Mouse (Mus musculus): ENCODE measurements around the gene Lmo2. TPM values are rescaled to one million over a fixed set of nuclear protein-coding genes. Genes with fewer than 3 reads are reported as not detected.

Lmo2 gene
- polyA plus RNA-seq, 1 experiment from 2014 or later = 14.5 TPM

DNA sequence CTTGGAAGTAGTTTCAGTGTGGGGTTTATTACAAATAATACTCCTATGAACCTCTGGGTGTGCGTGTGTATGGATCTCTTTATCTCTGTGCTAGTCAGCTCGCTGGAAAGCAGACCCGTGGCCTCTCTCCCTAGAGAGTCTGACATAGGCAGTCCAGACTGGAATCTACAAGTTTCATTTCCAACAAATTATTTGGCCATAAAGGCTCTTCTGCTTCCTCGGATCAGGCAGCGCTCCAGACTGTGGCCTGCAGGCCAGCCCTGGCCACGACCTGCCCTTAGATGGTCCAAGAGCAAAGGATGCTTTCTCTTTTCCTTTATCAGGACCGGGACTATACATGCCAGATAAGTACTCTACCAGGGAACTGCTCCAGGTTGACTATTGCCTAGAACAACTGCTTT lies 26.3 kb upstream of the Lmo2 start:
- Histone ChIP-seq H3K9me3 (no peaks in the 10 kb centered on the region), H3K4me2 (replicated peaks) (no peak overlapping the region), H3K4me1 (peaks cover 37% of the 10 kb centered on the region)

DNA sequence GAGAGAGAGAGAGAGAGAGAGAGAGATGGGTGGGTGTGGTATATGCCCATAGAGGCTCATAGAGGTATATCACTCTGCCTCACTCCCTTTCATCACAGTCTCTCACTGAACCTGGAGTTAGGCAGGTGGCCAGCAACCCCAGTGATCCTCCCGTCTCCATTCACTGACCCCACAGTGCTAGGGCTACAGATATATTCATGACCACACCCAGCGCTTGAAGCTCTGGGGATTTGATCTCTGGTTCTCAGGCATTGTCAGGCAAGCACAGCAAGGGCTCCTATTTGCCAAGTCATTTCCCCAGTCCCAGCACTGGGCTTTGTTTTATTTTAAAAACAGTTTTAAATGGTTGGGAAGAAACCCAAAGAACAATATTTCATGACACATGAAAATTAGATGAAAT lies 25.8 kb upstream of the Lmo2 start:
- no peak overlapping the region for H3K4me3 ChIP-seq
- H3K4me2 ChIP-seq (replicated peaks) = no peak overlapping the region
- no peak overlapping the region for H3K27ac ChIP-seq
- no peaks in the 10 kb centered on the region for H3K36me3 ChIP-seq
- H3K27me3 ChIP-seq = peaks cover 6% of the 10 kb centered on the region
- H3K9me3 ChIP-seq = no peaks in the 10 kb centered on the region
- 51% methylated on average over 2 of the region's 2 CpGs for whole genome bisulfite sequencing
- peaks cover 37% of the 10 kb centered on the region for H3K4me1 ChIP-seq
- no peak for ATAC-seq (ENCODE audit: low FRiP score, low read depth)
- no peak overlapping the region for H3K9ac ChIP-seq

More for the DNA sequence above, 26.3 kb upstream of the Lmo2 start:
- H3K36me3 ChIP-seq = no peaks in the 10 kb centered on the region
- H3K27me3 ChIP-seq = peaks cover 6% of the 10 kb centered on the region
- 41% methylated on average over 7 of the region's 7 CpGs for WGBS
- ATAC-seq (ENCODE audit: low FRiP score, low read depth) = no peak
- no peak overlapping the region for H3K9ac ChIP-seq
- no peak overlapping the region for H3K27ac ChIP-seq
- no peak overlapping the region for H3K4me3 ChIP-seq

DNA sequence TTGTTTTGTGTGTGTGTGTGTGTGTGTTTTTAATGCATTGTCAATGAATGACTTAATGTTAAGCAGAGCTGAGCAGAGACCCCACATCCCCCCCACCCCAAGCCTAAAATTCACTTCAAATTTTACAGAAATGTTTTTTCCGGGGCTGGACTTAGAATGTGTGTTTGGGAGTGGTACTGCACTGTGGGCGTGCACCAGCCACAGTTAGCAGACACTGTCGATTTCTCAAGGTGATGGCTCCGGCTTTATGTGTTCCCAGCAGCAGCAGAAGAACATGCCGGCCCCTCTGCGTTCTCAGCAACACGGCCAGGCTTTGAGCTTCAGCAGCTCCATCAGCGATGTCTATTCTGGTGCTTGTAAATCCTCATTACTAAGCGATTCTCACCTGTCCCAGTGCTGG lies 25.3 kb upstream of the Lmo2 start:
- Histone ChIP-seq H3K4me1 (peaks cover 36% of the 10 kb centered on the region), H3K27ac (no peak overlapping the region), H3K27me3 (peaks cover 6% of the 10 kb centered on the region), H3K4me2 (replicated peaks) (no peak overlapping the region), H3K36me3 (no peaks in the 10 kb centered on the region), H3K4me3 (no peak overlapping the region), H3K9ac (no peak overlapping the region), H3K9me3 (no peaks in the 10 kb centered on the region)
- ATAC-seq (ENCODE audit: low FRiP score, low read depth) = no peak
- 56% methylated on average over 9 of the region's 9 CpGs for WGBS

DNA sequence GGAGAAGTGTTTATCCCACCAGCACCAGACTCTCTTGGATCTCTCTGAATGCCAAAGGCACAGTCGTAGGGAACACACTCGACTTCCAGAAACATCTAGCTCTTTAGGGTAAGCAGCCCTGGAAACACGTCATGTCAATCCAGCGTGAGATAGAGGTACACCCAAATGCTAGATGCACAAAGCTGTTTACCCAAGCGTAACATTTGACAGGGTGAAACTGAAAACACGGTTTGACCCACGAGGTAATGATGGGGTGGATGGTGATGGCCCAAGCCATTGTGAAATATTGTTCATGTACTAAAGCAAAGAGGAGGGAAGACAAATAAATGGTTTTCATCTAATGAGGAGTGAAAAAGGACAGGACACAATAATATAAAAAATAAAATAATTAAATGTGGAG lies 23.5 kb upstream of the Lmo2 start:
- H3K9me3 ChIP-seq = no peaks in the 10 kb centered on the region
- ATAC-seq (ENCODE audit: low FRiP score, low read depth) = no peak
- no peak overlapping the region for H3K4me2 ChIP-seq (replicated peaks)
- H3K4me3 ChIP-seq = no peak overlapping the region
- peaks cover 6% of the 10 kb centered on the region for H3K27me3 ChIP-seq
- no peak overlapping the region for H3K9ac ChIP-seq
- no peak overlapping the region for H3K27ac ChIP-seq
- 69% methylated on average over 7 of the region's 7 CpGs for WGBS
- no peaks in the 10 kb centered on the region for H3K36me3 ChIP-seq
- peaks cover 24% of the 10 kb centered on the region for H3K4me1 ChIP-seq

DNA sequence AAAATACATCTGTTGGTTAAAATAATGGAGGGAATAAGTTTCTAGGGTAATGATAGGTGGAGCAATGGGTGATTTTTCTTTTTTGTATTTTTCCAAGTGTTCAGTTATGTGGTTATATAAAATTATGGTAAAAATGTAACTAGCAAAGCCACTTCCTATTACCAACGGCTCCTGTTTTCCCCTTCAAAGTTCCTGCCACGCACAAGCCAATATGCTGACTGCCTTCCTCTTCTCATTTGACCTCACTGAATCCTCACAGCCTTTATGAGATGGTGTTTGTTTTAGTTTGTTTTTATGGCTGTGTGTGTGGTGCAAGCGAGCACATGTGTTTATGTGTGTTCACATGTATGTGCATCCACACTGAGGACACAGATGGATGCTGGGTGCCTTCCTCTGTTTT lies 23.1 kb upstream of the Lmo2 start:
- no peaks in the 10 kb centered on the region for H3K9me3 ChIP-seq
- no peak overlapping the region for H3K4me2 ChIP-seq (replicated peaks)
- peaks cover 6% of the 10 kb centered on the region for H3K27me3 ChIP-seq
- H3K4me1 ChIP-seq = peaks cover 24% of the 10 kb centered on the region
- H3K27ac ChIP-seq = no peak overlapping the region
- H3K4me3 ChIP-seq = no peak overlapping the region
- H3K36me3 ChIP-seq = no peaks in the 10 kb centered on the region
- ATAC-seq (ENCODE audit: low FRiP score, low read depth) = no peak
- 59% methylated on average over 3 of the region's 3 CpGs for WGBS
- H3K9ac ChIP-seq = no peak overlapping the region

DNA sequence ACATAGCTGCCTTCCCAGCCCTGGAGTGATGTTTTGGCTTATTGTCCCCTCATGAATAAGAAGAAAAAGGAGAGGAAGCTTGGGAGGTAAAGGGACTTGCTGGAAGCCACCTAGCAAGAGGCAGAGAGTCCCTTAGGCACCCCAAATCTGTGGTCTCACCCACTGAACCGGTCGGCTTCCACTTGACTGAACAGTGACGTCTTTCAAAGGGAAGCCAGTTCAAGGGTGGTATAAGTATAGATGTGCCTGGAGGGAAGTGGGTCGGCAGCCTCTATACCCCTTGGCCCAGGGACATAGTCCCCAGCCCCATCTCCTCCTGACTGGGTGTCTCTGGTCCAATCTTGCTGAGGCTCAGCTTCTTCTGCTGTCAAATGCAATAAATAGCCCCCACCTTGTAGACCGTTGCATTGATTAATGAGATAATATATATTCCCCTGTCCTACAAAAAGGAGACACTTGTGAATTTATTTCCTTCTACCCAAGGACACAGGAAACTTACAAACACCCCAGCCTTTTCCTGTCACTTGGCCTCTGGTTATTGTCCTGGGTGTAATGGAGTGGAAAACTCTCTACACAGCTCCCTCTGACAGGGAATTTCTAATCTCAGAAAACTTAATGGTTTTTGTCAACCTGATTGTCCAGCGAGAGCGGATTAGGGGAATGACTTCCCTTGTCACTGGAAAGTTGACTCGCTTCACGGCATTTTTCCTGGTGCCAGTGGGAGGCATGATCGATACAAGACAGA lies 21.9 kb upstream of the Lmo2 start:
- Histone ChIP-seq H3K27me3 (peaks cover 6% of the 10 kb centered on the region), H3K9me3 (no peaks in the 10 kb centered on the region), H3K27ac (no peak overlapping the region), H3K9ac (no peak overlapping the region), H3K4me3 (no peak overlapping the region), H3K4me1 (peaks cover 12% of the 10 kb centered on the region), H3K4me2 (replicated peaks) (no peak overlapping the region), H3K36me3 (no peaks in the 10 kb centered on the region)
- whole genome bisulfite sequencing = 75% methylated on average over 10 of the region's 10 CpGs
- no peak for ATAC-seq (ENCODE audit: low FRiP score, low read depth)

DNA sequence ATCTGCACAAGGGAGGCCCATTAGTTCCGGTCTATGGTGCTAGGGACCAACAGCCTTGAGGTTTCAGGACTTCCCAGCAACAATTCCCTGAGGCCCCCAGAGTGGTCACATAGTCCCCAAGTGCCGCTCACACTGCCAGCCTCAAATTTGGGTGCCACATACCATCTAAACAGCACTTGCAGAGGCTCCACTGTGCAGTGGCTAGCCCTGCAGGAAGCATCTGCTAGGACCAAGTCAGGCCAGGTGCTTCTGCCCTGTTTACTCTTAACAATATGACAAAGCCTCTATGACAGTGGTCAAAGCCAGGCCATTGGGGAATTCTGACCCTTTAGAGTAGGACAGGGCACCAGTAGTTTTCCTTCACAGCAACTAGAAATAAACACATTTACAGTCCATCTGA lies 21.1 kb upstream of the Lmo2 start:
- H3K4me3 ChIP-seq = no peak overlapping the region
- no peak for ATAC-seq (ENCODE audit: low FRiP score, low read depth)
- peaks cover 4% of the 10 kb centered on the region for H3K4me1 ChIP-seq
- no peak overlapping the region for H3K4me2 ChIP-seq (replicated peaks)
- no peak overlapping the region for H3K27ac ChIP-seq
- no peaks in the 10 kb centered on the region for H3K9me3 ChIP-seq
- H3K27me3 ChIP-seq = peaks cover 4% of the 10 kb centered on the region
- no peaks in the 10 kb centered on the region for H3K36me3 ChIP-seq
- no peak overlapping the region for H3K9ac ChIP-seq
- WGBS = 77% methylated on average over 2 of the region's 2 CpGs

DNA sequence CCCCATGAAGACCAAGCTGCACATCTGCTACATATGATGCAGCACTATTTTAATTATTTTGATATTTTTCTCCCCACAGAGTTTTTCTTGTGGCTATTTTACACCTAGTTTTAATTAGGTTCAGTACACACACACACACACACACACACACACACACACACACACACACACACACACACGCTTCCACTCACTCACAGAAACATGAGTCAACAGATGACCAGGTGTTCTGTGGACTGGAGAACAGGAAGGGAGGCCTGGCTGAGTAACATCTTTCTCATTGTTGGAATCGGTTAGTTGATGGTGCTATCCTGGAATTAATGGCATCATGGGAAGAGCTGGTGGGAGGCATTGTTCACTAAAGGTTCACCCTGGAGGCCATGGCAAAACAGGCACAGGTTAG lies 20.1 kb upstream of the Lmo2 start:
- no peak for ATAC-seq (ENCODE audit: low FRiP score, low read depth)
- H3K4me3 ChIP-seq = no peak overlapping the region
- 76% methylated on average over 2 of the region's 2 CpGs for WGBS

DNA sequence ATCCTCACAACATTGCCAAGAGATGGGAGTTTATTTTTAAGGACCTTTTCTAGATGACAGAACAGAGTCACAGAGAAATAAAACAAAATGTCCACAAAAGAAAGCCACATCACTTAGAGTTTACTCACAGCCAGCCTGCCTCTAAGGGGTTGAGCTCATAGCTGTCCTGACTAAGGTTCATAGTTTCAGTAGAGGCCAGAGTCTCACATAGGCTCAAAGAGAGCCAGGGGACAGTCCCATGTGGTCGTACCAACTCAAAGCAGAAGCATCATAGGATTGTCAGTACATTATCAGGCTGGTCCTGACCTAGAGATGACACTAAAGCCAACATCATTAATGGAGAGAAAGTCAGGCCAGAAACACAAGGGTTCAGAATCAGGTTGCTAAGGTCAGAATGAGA lies 19.2 kb upstream of the Lmo2 start:
- Histone ChIP-seq H3K4me1 (no peaks in the 10 kb centered on the region), H3K36me3 (no peaks in the 10 kb centered on the region), H3K9me3 (no peaks in the 10 kb centered on the region), H3K27me3 (no peaks in the 10 kb centered on the region), H3K4me2 (replicated peaks) (no peak overlapping the region), H3K4me3 (no peak overlapping the region), H3K27ac (no peak overlapping the region), H3K9ac (no peak overlapping the region)
- 88% methylated on average over 1 of the region's 1 CpGs for WGBS
- no peak for ATAC-seq (ENCODE audit: low FRiP score, low read depth)

More for the DNA sequence above, 20.1 kb upstream of the Lmo2 start:
- Histone ChIP-seq H3K27me3 (no peaks in the 10 kb centered on the region), H3K9ac (no peak overlapping the region), H3K4me1 (no peaks in the 10 kb centered on the region), H3K36me3 (no peaks in the 10 kb centered on the region), H3K9me3 (no peaks in the 10 kb centered on the region), H3K27ac (no peak overlapping the region), H3K4me2 (replicated peaks) (no peak overlapping the region)

DNA sequence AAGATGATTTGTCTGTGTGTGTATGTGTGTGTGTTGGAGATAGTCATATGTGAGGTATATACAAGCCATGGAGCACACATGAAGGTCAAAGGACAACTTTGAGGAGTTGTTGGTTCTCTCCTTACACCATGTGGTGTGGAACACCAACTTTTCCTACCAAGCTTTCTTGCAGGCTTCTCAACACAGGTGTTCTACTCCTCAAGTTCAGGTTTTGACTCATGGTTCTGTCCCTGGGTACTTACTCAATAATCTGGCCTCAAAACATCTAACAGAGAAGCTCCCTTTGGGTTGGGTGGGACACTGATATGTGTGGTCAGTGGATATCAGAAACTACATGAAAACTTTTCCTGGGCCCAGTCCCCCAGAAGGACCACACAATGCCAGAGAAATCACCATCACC lies 18.8 kb upstream of the Lmo2 start:
- Histone ChIP-seq H3K9me3 (no peaks in the 10 kb centered on the region), H3K27ac (no peak overlapping the region), H3K4me1 (no peaks in the 10 kb centered on the region), H3K4me3 (no peak overlapping the region), H3K27me3 (no peaks in the 10 kb centered on the region), H3K9ac (no peak overlapping the region), H3K4me2 (replicated peaks) (no peak overlapping the region), H3K36me3 (no peaks in the 10 kb centered on the region)
- no peak for ATAC-seq (ENCODE audit: low FRiP score, low read depth)

DNA sequence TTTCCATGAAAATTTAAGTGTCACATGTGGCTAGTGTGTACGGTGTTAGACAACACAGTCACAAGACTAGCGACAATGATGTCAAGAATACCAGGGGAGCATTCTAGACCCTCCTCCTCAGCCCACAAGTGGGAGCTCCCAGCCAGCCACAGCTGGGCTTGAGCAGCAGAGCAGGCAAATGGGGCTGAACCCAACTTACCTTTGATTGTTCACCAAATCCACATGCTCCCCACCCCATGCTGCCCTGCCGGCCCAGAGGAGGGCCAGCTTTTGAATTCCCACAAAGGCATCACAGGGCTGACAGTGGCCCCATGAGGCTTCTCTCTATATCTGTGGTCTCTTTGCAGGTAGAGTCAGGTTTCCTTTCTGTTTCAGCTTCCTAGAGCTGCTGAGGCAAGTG lies 16.7 kb upstream of the Lmo2 start:
- WGBS = 71% methylated on average over 3 of the region's 3 CpGs
- Histone ChIP-seq H3K27me3 (peaks cover 5% of the 10 kb centered on the region; the same call in 1 of the 2 replicates), H3K4me1 (no peaks in the 10 kb centered on the region), H3K27ac (no peak overlapping the region), H3K9me3 (no peaks in the 10 kb centered on the region), H3K36me3 (no peaks in the 10 kb centered on the region), H3K9ac (no peak overlapping the region), H3K4me2 (replicated peaks) (no peak overlapping the region), H3K4me3 (no peak overlapping the region)
- ATAC-seq (ENCODE audit: low FRiP score, low read depth) = no peak

DNA sequence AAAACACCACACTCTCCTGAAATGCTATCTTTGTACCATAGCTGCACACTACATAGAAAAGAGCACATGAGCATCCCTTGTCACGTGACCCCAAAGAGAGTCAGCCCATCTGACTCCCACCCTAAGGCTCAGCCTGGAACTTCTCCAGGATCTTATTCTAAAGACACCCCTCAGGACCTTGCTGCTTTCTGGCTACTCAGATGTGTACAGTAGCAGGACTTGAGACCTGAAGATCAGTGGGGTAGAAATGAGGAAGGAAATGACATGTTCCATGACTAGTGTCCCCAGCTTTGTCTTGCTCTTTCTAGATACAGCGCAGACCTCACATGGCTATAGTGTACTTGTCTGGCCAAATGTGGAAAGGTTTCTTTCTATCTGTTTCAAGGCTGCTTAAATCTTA lies 12.9 kb upstream of the Lmo2 start:
- H3K4me1 ChIP-seq = peaks cover 6% of the 10 kb centered on the region; the same call in 1 of the 2 replicates
- peaks cover 9% of the 10 kb centered on the region; the same call in 1 of the 2 replicates for H3K27me3 ChIP-seq
- 92% methylated on average over 2 of the region's 2 CpGs for WGBS
- no peaks in the 10 kb centered on the region for H3K9me3 ChIP-seq
- H3K4me3 ChIP-seq = no peak overlapping the region
- no peaks in the 10 kb centered on the region for H3K36me3 ChIP-seq
- no peak overlapping the region for H3K27ac ChIP-seq
- H3K4me2 ChIP-seq (replicated peaks) = no peak overlapping the region
- H3K9ac ChIP-seq = no peak overlapping the region
- ATAC-seq (ENCODE audit: low FRiP score, low read depth) = no peak

DNA sequence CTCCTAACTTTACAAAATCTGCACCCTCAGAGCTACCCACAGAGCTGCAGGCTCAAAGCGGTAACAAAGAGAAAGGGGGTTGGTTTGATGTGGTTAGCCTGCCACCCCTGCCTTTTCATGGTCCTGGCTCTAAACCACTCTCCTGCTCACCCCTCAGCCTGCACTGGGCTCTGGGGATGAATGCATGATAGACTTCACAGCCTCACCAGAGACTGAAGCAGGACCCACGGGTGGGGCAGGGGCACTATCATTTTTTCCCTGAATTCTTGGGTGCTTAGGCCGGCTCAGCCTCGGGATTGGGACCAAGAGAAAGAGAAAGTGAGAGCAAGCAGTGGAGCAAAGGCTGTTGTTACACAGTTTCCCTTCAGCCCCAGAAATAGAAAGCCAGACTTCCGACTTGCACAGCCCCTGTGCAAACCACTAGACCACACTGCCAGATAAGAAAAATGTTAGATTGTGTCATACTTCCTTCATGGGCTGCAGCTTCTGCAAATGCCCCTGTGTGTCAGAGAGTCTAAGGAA lies 12.2 kb upstream of the Lmo2 start:
- H3K9ac ChIP-seq = no peak overlapping the region
- no peak for ATAC-seq (ENCODE audit: low FRiP score, low read depth)
- 70% methylated on average over 5 of the region's 5 CpGs for WGBS
- no peaks in the 10 kb centered on the region for H3K36me3 ChIP-seq
- peaks cover 6% of the 10 kb centered on the region; the same call in 1 of the 2 replicates for H3K4me1 ChIP-seq
- H3K9me3 ChIP-seq = no peaks in the 10 kb centered on the region
- H3K4me2 ChIP-seq (replicated peaks) = no peak overlapping the region
- no peak overlapping the region for H3K27ac ChIP-seq
- H3K4me3 ChIP-seq = no peak overlapping the region
- H3K27me3 ChIP-seq = peaks cover 9% of the 10 kb centered on the region; the same call in 1 of the 2 replicates
